Mouse (Mus musculus): ENCODE measurements around the gene Tmc3.

DNA sequence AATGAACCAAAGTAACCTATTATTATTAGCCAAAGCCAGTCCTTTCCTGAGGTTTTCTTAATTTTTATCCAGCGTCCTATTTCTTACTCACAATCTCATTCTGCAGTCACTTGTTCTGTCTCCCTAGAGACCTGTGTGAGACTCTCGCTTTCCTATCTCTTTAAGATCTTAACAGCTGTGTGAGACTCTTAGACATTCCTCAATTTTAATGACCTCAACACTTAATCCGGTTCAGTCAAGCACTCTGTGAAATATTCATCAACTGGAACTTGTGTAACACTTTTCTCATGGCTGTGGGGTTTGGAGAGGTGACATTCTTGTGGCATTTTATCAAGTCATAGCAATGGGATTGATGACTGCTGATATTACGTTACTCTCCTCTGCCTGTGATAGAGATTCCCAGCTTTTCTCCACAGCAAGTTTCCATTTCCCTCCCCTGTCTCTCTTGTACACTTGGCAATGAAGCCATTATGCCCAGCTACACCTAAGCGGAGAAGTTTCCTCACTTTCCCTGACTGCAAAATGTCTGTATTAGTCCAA, 25.9 kb upstream of the Tmc3 start:
- no peak for TF ChIP-seq EP300 (IDR thresholded peaks at IDR 0.05; ENCODE audit: insufficient read depth, low read depth, low read length)
- TF ChIP-seq POLR2A (IDR thresholded peaks at IDR 0.05; ENCODE audit: insufficient read depth, low read length), result no peak
